Mouse (Mus musculus): ENCODE results near the gene Ncor1.

DNA sequence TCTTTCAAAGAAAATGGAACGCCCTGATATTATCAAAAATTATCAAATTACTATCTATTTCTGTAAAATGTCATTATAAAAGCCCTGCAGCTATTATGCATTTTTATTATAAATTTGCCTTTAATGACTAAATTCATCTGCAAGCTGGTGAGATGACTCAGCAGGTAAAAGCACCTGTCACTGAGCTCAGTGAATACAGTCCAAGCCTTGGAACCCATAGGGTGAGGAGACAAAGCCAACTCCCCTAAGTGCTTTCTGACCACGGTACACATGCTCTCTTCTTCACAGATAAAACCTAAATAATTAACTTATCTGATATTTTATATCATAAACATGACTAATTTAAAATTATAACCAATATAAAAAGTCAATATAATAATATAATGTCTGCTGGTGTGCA, 86.6 kb downstream of the Ncor1 start:
- no peak for TF ChIP-seq CTCF (IDR thresholded peaks at IDR 0.05; ENCODE audit: low read depth)
- no peak for TF ChIP-seq EP300 (IDR thresholded peaks at IDR 0.05; ENCODE audit: low read depth)
